Mouse (Mus musculus) embryonic facial prominence, embryonic 12.5 days (tissue): Measurements from ENCODE around the gene Sh3pxd2a. TPM values are rescaled to one million over a fixed set of nuclear protein-coding genes. Genes with fewer than 3 reads are reported as not detected.

Source experiments
- ATAC-seq: fragments of 200-750 bp; cut with Nextera tagmentation; 2 replicates; pipeline ENCODE4 v1.8.0; 2017; ENCODE audit not compliant: insufficient number of reproducible peaks, insufficient read depth, low FRiP score, low TSS enrichment
- H3K27ac ChIP-seq: fragments of 300-500 bp; sonication (generic); 2 replicates; pipeline ENCODE4 v1.5.1; 2016; ENCODE audit warnings: mild to moderate bottlenecking
- H3K27me3 ChIP-seq: fragments of 300-500 bp; sonication (generic); 2 replicates; pipeline ENCODE4 v1.6.1; 2016; ENCODE audit warnings: mild to moderate bottlenecking, moderate library complexity
- H3K36me3 ChIP-seq: fragments of 300-500 bp; sonication (generic); 2 replicates; pipeline ENCODE4 v1.6.1; 2016; ENCODE audit warnings: mild to moderate bottlenecking
- H3K4me1 ChIP-seq: fragments of 300-500 bp; sonication (generic); 2 replicates; pipeline ENCODE4 v1.6.1; 2016
- H3K4me2 ChIP-seq: fragments of 300-500 bp; sonication (generic); replicated peaks from 2 replicates; pipeline ENCODE4 v1.6.1; 2016; ENCODE audit warnings: mild to moderate bottlenecking, moderate library complexity
- H3K4me3 ChIP-seq: fragments of 300-500 bp; sonication (generic); 2 replicates; pipeline ENCODE4 v1.5.1; 2016; ENCODE audit warnings: mild to moderate bottlenecking
- H3K9ac ChIP-seq: fragments of 300-500 bp; sonication (generic); 2 replicates; pipeline ENCODE4 v1.6.1; 2016; ENCODE audit warnings: mild to moderate bottlenecking, moderate library complexity
- H3K9me3 ChIP-seq: fragments of 300-500 bp; sonication (generic); 2 replicates; pipeline ENCODE4 v1.6.1; 2016; ENCODE audit warnings: mild to moderate bottlenecking, moderate library complexity
- WGBS: fragments of 180-500 bp; shearing (Covaris S2); methylation state at CpG from one replicate; pipeline ENCODE4 v1.1.7; 2016; 5-methylcytosine and 5-hydroxymethylcytosine counted together
- polyA plus RNA-seq: library from polyadenylated mRNA; unstranded; fragments of >200 nt; fragmentation: Nextera tagmentation; extraction: Ambion mirVana; gene quantifications from 2 replicates; pipeline ENCODE4 v1.2.1, GENCODE M21; 2016

Sh3pxd2a gene
- polyA plus RNA-seq, 1 experiment from 2014 or later = 8.2 TPM

DNA sequence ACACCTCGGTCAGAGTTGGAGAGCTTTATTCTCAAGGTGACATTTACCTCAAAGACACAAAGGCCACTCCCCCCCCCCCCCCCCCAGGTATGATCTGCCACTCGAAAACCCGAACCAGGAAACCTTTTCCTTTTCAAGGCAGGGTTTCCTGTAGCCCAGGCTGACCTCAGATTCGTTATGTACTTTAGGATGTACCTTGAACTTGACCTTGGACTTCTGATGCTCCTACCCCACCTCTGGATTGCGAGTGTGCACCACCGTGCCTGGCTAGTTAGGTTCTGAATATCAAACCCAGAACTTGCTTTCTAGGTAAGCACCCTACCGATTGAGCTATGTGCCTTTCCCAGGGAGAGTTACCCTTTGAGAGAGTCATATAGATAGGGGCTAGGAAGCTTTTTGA is 215.9 kb downstream of the Sh3pxd2a start:
- Histone ChIP-seq H3K4me1 (peaks cover 12% of the 10 kb centered on the region; the same call in 1 of the 2 replicates), H3K27me3 (peaks cover 26% of the 10 kb centered on the region), H3K36me3 (no peaks in the 10 kb centered on the region), H3K4me3 (no peak overlapping the region), H3K27ac (no peak overlapping the region), H3K9ac (no peak overlapping the region), H3K4me2 (no peak overlapping the region), H3K9me3 (no peaks in the 10 kb centered on the region)
- WGBS = 83% methylated on average over 7 of the region's 7 CpGs
- no peak for ATAC-seq

DNA sequence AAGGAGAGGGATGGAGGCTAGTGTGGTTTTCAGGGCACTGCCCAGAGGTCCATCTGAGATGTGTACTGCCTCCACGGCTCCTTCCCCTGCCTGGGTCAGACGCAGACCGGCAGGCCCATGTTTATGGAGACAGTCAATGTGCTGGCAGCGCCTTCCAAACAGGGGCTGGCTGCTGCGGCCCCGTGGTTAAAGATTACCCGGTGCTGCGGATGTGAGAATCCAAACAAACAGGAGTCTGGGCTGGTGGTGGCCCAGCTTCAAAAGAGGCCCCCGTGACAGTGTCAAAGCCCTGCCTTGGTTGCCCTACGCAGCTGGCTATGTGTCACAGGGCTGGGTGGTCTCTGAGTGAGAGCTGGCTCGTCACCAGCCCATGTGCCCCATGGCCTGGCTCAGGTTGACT is 216.4 kb downstream of the Sh3pxd2a start:
- no peak for ATAC-seq
- no peaks in the 10 kb centered on the region for H3K36me3 ChIP-seq
- peaks cover 8% of the 10 kb centered on the region; the same call in 1 of the 2 replicates for H3K4me1 ChIP-seq
- H3K27me3 ChIP-seq = peaks cover 21% of the 10 kb centered on the region
- H3K4me2 ChIP-seq = no peak overlapping the region
- no peak overlapping the region for H3K4me3 ChIP-seq
- H3K9ac ChIP-seq = no peak overlapping the region
- H3K9me3 ChIP-seq = no peaks in the 10 kb centered on the region
- WGBS = 53% methylated on average over 11 of the region's 11 CpGs
- 0 out of 2 replicates have a peak overlapping the region, but pooled peaks have one; percentile 6 for H3K27ac ChIP-seq

DNA sequence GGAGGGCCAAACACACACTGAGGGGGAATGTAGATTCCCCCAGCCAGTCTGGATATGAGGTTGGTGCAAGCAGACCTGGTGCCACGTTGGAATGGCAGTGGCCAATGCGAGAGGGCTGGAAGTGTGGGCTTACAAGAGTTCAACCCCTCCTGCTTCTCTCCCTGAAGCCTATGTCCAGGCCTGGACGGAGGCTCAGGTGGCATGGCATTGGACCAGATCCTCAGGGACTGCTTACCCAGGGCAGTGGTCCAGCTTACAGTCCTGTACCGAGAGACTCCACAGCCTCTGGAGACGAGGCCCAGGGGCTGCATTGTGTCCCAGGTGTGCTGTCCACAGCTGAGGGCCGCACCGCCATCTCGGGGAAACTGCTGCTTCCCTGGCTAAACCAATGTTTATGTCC is 218.7 kb downstream of the Sh3pxd2a start:
- ATAC-seq = no peak
- H3K27ac ChIP-seq = no peak overlapping the region
- H3K36me3 ChIP-seq = no peaks in the 10 kb centered on the region
- peaks cover 8% of the 10 kb centered on the region; the same call in 1 of the 2 replicates for H3K4me1 ChIP-seq
- no peak overlapping the region for H3K4me2 ChIP-seq
- 79% methylated on average over 8 of the region's 8 CpGs for WGBS
- no peak overlapping the region for H3K9ac ChIP-seq
- no peak overlapping the region for H3K4me3 ChIP-seq
- H3K9me3 ChIP-seq = no peaks in the 10 kb centered on the region
- H3K27me3 ChIP-seq = no peaks in the 10 kb centered on the region

DNA sequence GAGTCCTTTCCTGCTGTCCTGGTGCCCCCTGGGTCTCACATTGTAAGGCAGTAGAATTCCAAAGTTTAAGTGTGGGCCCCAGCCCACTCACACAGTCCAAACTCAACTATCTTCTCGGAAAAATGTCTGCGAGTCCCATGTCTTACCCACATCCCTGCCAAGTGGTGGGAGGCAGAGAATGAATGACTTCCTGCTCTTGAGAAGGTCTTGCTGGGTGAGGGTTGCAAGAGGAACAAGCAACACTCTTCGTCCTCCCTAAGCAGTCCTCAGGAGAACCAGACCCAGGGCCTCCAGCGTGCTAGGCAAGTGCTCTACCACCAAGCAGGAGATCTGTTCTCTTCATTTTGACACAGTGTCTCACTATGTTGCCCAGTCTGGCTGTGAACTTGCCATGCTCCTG is 222.0 kb downstream of the Sh3pxd2a start:
- WGBS = 93% methylated on average over 4 of the region's 4 CpGs
- no peaks in the 10 kb centered on the region for H3K4me1 ChIP-seq
- H3K4me3 ChIP-seq = no peak overlapping the region
- H3K4me2 ChIP-seq = no peak overlapping the region
- no peak overlapping the region for H3K27ac ChIP-seq
- no peaks in the 10 kb centered on the region for H3K9me3 ChIP-seq
- no peak for ATAC-seq
- H3K9ac ChIP-seq = no peak overlapping the region
- H3K36me3 ChIP-seq = no peaks in the 10 kb centered on the region
- H3K27me3 ChIP-seq = no peaks in the 10 kb centered on the region

DNA sequence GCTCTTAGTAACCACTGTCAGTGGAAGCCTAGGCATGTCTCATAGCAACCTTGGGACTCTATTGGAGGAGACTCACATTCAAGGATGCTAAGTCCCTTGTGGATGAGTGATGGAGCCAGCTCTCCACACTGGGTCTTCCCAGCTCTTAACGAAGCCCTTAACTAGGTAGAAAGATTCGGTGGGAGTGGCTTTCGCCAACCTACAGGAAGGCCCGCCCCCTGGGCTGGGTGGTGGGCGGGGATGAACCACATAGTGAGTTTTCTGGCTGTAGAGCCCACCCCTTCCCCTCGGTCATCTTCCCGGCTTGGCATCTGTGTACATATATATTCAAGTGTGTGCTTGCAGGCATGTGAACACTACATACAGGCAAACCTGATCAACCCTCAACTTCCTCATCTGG is 223.2 kb downstream of the Sh3pxd2a start:
- WGBS = 68% methylated on average over 7 of the region's 7 CpGs

DNA sequence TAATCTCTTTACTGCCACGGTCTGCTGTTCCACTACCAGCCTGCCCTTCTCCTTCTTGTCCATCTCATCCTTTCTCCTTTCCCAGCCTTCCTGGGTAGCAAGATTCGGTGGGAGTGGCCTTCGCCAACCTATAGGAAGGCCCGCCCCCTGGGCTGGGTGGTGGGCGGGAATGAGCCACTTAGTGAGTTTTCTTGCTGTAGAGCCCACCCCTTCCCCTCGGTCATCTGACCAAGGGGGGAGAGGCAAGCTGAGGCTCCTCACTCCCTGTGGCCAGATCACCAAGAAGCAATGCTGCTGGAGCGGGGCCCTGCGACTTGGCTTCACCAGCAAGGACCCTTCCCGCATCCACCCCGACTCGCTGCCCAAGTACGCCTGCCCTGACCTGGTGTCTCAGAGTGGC is 224.1 kb downstream of the Sh3pxd2a start:
- Histone ChIP-seq H3K27me3 (no peaks in the 10 kb centered on the region), H3K4me2 (peak overlapping the region; percentile 43), H3K27ac (no peak overlapping the region), H3K9ac (peak overlapping the region; percentile 43; the same call in 1 of the 2 replicates), H3K4me1 (no peaks in the 10 kb centered on the region), H3K9me3 (no peaks in the 10 kb centered on the region), H3K4me3 (peak overlapping the region; percentile 33), H3K36me3 (no peaks in the 10 kb centered on the region)
- ATAC-seq = peak; percentile 38; the same call in 1 of the 2 replicates
- 23% methylated on average over 12 of the region's 12 CpGs for WGBS

More for the DNA sequence above, 223.2 kb downstream of the Sh3pxd2a start:
- no peak for ATAC-seq
- Histone ChIP-seq H3K27me3 (no peaks in the 10 kb centered on the region), H3K9ac (no peak overlapping the region), H3K4me2 (peak overlapping the region; percentile 43; the same call in 1 of the 2 replicates), H3K27ac (no peak overlapping the region), H3K36me3 (no peaks in the 10 kb centered on the region), H3K4me3 (peak overlapping the region; percentile 33), H3K9me3 (no peaks in the 10 kb centered on the region), H3K4me1 (no peaks in the 10 kb centered on the region)

DNA sequence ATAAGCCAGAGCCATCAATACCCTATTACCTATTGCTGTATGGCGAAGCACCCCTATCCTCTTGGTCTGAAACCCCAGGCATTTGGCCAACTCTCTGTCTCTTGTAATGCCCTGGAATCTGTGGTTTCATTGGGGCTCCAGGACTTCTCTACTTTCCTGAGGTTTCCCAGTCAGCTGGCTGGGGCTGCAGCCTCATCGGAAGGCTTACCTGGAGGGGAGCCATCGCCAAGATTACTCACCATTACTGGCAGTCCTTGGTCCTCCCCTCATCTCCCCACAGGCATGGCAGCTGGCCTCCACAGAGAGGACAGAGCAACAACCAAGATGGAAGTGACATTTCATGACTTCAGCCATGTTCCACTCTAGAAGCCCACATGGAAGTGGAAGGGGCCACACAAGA is 231.1 kb downstream of the Sh3pxd2a start:
- H3K9ac ChIP-seq = no peak overlapping the region
- no peak overlapping the region for H3K27ac ChIP-seq
- H3K4me2 ChIP-seq = no peak overlapping the region
- no peaks in the 10 kb centered on the region for H3K27me3 ChIP-seq
- H3K9me3 ChIP-seq = no peaks in the 10 kb centered on the region
- 92% methylated on average over 3 of the region's 3 CpGs for WGBS
- peaks cover 12% of the 10 kb centered on the region for H3K4me1 ChIP-seq
- no peak for ATAC-seq
- no peaks in the 10 kb centered on the region for H3K36me3 ChIP-seq
- H3K4me3 ChIP-seq = no peak overlapping the region

DNA sequence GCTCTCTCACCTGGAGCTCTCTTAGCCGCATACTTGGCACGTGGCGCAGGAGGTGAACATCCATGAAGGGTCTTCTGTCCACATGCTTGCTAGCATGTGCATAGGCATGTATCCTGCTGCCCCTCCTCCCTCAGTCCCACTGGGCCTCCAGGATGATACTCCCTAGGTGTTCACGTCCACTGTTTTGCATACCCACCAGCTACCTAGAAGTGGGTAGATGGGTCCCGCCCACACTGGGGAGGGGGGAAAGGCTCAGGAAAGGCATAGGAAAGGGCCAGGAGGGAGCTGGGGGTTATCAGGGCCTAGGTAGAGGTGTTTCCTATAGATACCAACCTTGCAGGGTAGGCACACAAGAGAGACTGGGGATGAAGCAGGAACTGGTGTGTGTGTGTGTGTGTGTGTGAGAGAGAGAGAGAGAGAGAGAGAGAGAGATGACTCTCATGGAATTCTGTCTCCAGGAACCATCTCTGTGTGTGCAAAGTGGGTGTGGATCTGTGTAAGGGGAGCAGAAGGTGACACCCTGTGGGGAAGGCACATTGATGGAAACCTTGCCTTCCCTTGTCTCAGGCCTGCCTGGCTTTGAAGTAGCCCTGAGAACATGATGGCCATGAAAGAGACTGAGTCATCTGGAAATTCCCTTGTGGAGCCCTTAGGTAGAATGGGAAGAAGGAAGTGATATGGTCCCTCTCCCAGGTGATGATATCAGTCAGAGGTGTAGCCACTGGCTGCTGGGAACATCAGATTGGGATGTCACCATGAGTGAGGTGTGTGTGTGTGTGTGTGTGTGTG is 231.9 kb downstream of the Sh3pxd2a start:
- H3K4me3 ChIP-seq = no peak overlapping the region
- ATAC-seq = no peak
- H3K27me3 ChIP-seq = no peaks in the 10 kb centered on the region
- no peak overlapping the region for H3K27ac ChIP-seq
- WGBS = 91% methylated on average over 5 of the region's 5 CpGs
- no peak overlapping the region for H3K4me2 ChIP-seq
- no peaks in the 10 kb centered on the region for H3K9me3 ChIP-seq
- H3K36me3 ChIP-seq = no peaks in the 10 kb centered on the region
- no peak overlapping the region for H3K9ac ChIP-seq
- peaks cover 12% of the 10 kb centered on the region for H3K4me1 ChIP-seq

DNA sequence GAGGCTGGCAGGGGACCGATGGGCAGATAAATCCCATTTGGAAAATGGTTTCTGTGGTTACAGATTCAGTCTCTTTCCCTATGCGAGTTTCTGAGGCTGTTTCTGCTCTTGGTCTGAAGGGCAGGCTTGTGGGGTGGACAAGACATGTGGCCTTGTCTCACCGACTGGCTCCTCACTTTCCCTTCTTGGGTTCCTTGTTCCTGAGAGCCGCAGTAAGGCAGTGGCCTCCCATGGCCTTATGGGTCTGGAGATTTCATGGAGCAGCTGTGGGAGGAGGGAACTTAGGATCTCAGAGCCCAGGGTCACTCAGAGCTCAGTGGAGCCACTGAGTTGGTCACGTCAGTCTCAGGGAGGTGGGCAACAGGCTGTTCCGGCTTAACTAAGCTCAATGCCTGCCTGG is 232.8 kb downstream of the Sh3pxd2a start:
- Histone ChIP-seq H3K4me1 (peaks cover 12% of the 10 kb centered on the region), H3K27me3 (no peaks in the 10 kb centered on the region), H3K9me3 (no peaks in the 10 kb centered on the region), H3K4me3 (no peak overlapping the region), H3K4me2 (no peak overlapping the region), H3K27ac (no peak overlapping the region), H3K36me3 (no peaks in the 10 kb centered on the region), H3K9ac (no peak overlapping the region)
- no peak for ATAC-seq
- WGBS = 87% methylated on average over 6 of the region's 6 CpGs

DNA sequence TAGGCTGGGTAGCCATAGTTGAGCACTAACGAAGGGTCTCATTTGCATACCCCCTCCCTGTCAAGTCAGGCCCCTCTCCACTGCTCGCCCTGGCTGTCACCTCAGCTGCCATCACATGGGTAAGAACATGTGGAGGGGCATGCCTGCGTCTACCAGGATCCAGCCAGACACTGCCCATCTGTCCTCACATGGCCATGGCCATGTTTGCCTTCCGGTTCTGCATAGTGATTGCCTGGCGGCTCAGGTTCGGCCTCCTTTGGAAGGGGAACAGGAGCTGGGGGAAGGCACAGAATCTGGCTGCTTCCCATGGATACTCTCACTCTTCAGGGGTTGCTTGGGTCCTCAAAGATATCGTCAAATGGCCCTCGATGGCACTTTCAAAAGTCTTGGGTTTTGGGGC is 233.5 kb downstream of the Sh3pxd2a start:
- H3K9me3 ChIP-seq = no peaks in the 10 kb centered on the region
- WGBS = 86% methylated on average over 8 of the region's 8 CpGs

DNA sequence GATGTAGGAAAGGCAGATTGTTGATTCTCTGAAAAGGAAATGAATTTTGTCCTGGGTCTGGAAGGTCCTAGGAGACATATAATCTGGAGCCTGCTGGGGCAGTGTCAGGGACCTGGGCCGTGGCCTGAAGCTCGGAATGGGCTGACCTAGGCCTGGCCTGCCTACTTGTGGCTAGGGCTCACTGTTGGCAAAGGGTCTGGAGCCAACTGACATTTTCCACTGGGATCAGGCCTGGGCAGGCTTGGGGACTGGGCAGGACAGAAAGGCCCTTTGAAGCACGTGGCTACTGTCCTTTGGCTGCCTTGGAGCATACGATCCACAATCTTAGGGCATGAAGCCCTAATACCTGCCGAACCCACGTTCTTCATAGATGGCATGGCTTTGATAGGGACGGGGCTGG is 234.1 kb downstream of the Sh3pxd2a start:
- Histone ChIP-seq H3K27ac (no peak overlapping the region), H3K9ac (no peak overlapping the region), H3K4me2 (no peak overlapping the region), H3K36me3 (no peaks in the 10 kb centered on the region), H3K4me3 (no peak overlapping the region), H3K27me3 (no peaks in the 10 kb centered on the region), H3K4me1 (peaks cover 12% of the 10 kb centered on the region), H3K9me3 (no peaks in the 10 kb centered on the region)
- ATAC-seq = no peak
- WGBS = 90% methylated on average over 7 of the region's 7 CpGs

More for the DNA sequence above, 233.5 kb downstream of the Sh3pxd2a start:
- H3K4me2 ChIP-seq = no peak overlapping the region
- H3K9ac ChIP-seq = no peak overlapping the region
- no peaks in the 10 kb centered on the region for H3K36me3 ChIP-seq
- H3K4me3 ChIP-seq = no peak overlapping the region
- no peaks in the 10 kb centered on the region for H3K27me3 ChIP-seq
- H3K4me1 ChIP-seq = peaks cover 12% of the 10 kb centered on the region
- ATAC-seq = no peak
- no peak overlapping the region for H3K27ac ChIP-seq

DNA sequence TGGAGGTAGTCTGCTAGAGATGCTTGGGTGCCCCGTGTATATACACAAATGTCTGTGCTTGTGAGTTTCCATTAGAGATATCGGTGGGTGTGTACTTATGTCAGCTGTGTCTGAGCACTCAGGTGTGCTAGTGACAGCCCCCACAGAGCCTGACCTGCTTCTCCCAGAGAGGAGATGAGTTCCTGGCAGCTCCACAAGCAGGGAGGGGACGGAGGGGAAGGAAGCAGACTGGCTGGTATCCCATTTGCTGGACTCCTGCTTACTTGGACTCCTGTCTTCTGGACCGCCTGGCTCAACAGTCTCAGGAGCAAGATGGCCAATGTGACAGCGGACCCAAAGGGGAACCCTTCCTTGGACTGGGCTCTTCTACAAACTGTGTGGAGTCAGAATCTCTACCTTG is 234.7 kb downstream of the Sh3pxd2a start:
- no peaks in the 10 kb centered on the region for H3K27me3 ChIP-seq
- H3K9me3 ChIP-seq = no peaks in the 10 kb centered on the region
- 85% methylated on average over 5 of the region's 5 CpGs for WGBS
- no peak overlapping the region for H3K27ac ChIP-seq
- no peak overlapping the region for H3K4me3 ChIP-seq
- H3K36me3 ChIP-seq = no peaks in the 10 kb centered on the region
- peak overlapping the region; percentile 50; the same call in 1 of the 2 replicates for H3K4me2 ChIP-seq
- no peak overlapping the region for H3K9ac ChIP-seq
- H3K4me1 ChIP-seq = peaks cover 12% of the 10 kb centered on the region
- 0 out of 2 replicates have a peak, but pooled peaks have one; percentile 19 for ATAC-seq
